Mouse (Mus musculus) limb, embryonic 14.5 days (tissue): ENCODE measurements around the gene Abca8b. TPM values are rescaled to one million over a fixed set of nuclear protein-coding genes. Genes with fewer than 3 reads are reported as not detected.

Experiments used
- ATAC-seq: fragments of 200-750 bp; cut with Nextera tagmentation; 2 replicates; pipeline ENCODE4 v1.8.0; 2017; ENCODE audit warnings: low read depth, moderate number of reproducible peaks, moderate TSS enrichment; ENCODE audit not compliant: low FRiP score
- DNase-seq: peaks from one replicate; pipeline ENCODE4 v3.0.0-alpha.2; 2015; ENCODE audit warnings: low spot score
- H3K27ac ChIP-seq: fragments of 300-500 bp; sonication (generic); replicated peaks from 2 replicates; pipeline ENCODE4 v1.5.1; 2014; ENCODE audit warnings: low read depth, mild to moderate bottlenecking, low read length, moderate library complexity, mixed read lengths
- H3K27me3 ChIP-seq: fragments of 300-500 bp; sonication (generic); 2 replicates; pipeline ENCODE4 v1.6.1; 2014; ENCODE audit warnings: low read length, mixed read lengths; ENCODE audit not compliant: control insufficient read depth, insufficient read depth
- H3K36me3 ChIP-seq: fragments of 300-500 bp; sonication (generic); 2 replicates; pipeline ENCODE4 v1.6.1; 2014; ENCODE audit warnings: mild to moderate bottlenecking, low read length, moderate library complexity, mixed read lengths; ENCODE audit not compliant: control insufficient read depth, insufficient read depth
- H3K4me1 ChIP-seq: fragments of 300-500 bp; sonication (generic); 2 replicates; pipeline ENCODE4 v1.6.1; 2014; ENCODE audit warnings: antibody characterized with exemption, low read length, mixed read lengths; ENCODE audit not compliant: control insufficient read depth, insufficient read depth
- H3K4me2 ChIP-seq: fragments of 300-500 bp; sonication (generic); replicated peaks from 2 replicates; pipeline ENCODE4 v1.6.1; 2014; ENCODE audit warnings: low read depth, mild to moderate bottlenecking, low read length, moderate library complexity; ENCODE audit not compliant: severe bottlenecking
- H3K4me3 ChIP-seq: fragments of 300-500 bp; sonication (generic); replicated peaks from 2 replicates; pipeline ENCODE4 v1.5.1; 2014; ENCODE audit warnings: low read length
- H3K9ac ChIP-seq: fragments of 300-500 bp; sonication (generic); 2 replicates; pipeline ENCODE4 v1.6.1; 2014; ENCODE audit warnings: mild to moderate bottlenecking, low read depth, low read length, moderate library complexity; ENCODE audit not compliant: severe bottlenecking
- H3K9me3 ChIP-seq: fragments of 300-500 bp; sonication (generic); 2 replicates; pipeline ENCODE4 v1.6.1; 2016; ENCODE audit warnings: low read length; ENCODE audit not compliant: control insufficient read depth
- POLR2A ChIP-seq: fragments of 200-500 bp; IDR thresholded peaks from 2 replicates; pipeline ENCODE4 v1.8.0; 2012; ENCODE audit warnings: inconsistent platforms, mild to moderate bottlenecking, moderate library complexity, borderline replicate concordance; ENCODE audit not compliant: insufficient read depth, insufficient read length; ENCODE audit errors: extremely low read depth
- WGBS: fragments of 180-500 bp; shearing (Covaris S2); extraction: QIAGEN DNeasy Blood & Tissue Kit; methylation state at CpG from one replicate; pipeline ENCODE4 v1.1.7; 2014; 5-methylcytosine and 5-hydroxymethylcytosine counted together
- polyA plus RNA-seq, 2 experiments: library from polyadenylated mRNA; depleted of rRNA in 1 of 2; stranded (reverse) in 1 of 2; unstranded in 1 of 2; fragments of >200 nt; fragmentation: Nextera tagmentation in 1 of 2; extraction: Ambion mirVana in 1 of 2; gene quantifications; 2 replicates each; pipeline versions ENCODE4 v1.2.1 to v1.2.3; 2012 to 2014

The Abca8b gene
- polyA plus RNA-seq, 2 experiments = 2.5 to 5.2 TPM

DNA sequence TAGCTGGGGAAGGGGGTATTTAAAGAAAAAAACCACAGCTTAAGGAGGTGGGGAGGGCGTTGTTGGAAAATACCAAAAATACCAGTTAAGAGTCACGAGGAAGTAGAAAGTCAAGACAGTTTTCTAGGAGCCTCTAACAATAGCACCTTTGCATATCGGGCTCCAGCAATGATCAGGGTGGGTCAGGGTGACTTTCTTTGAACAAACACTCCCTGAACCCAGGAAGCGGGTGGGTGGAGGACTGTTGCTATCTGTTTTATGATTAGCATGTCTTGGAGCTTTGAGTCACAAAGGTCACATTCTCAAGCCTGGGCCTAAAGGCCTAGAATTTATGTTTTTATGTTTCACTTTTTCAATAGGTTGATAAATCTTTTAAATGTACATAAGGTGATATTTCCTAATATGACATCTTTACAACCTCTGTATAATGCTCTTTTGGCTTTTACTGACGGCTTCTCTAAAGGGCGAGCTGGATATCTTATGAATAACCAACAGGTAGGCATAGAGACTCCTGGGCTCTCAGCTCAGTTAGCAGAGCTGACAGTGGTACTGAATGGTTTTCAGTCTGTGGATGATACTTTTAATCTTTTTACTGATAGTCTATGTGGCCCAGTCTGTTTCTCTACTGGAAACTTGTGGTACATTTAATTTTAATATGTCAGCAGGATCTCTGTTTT lies 96.7 kb downstream of the Abca8b start:
- ATAC-seq (no peak), DNase-seq (no peak)
- H3K27me3 ChIP-seq = no peaks in the 10 kb centered on the region
- no peak overlapping the region for H3K4me2 ChIP-seq
- no peak for TF ChIP-seq POLR2A
- H3K9ac ChIP-seq = no peak overlapping the region
- H3K27ac ChIP-seq = no peak overlapping the region
- no peaks in the 10 kb centered on the region for H3K36me3 ChIP-seq
- 92% methylated on average over 6 of the region's 6 CpGs for WGBS
- H3K9me3 ChIP-seq = no peaks in the 10 kb centered on the region
- H3K4me3 ChIP-seq = no peak overlapping the region
- H3K4me1 ChIP-seq = peaks cover 14% of the 10 kb centered on the region

DNA sequence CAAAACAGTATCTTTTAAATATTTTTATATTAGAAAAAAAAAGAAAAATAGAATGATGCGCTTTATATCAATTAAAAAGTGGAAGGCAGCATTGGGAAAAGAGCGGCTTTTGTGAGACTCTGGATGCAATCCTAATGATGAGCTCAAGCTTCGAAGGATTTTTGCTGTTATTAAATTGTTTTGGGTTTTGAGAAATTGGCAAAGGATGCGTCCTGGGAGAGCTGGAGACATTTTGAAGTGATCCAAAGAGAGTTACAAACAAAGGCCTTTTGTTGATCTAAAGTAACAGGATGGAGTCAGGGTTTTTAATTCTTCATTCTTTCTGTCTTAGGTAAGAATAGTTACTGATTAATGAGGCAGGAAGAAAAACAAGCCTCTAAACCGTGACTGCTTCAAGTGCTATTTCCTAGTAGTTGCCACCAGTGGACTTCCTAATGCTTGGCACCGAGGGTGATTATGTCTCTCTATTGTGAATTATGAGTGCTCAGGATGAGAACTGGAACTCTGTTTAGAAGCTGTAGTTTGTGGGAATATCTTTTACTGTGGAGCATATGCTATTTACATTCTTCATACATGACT lies 99.6 kb downstream of the Abca8b start:
- WGBS = 62% methylated on average over 6 of the region's 6 CpGs
- H3K9ac ChIP-seq = no peak overlapping the region
- no peaks in the 10 kb centered on the region for H3K36me3 ChIP-seq
- ATAC-seq (no peak), DNase-seq (no peak)
- no peak for TF ChIP-seq POLR2A
- no peaks in the 10 kb centered on the region for H3K9me3 ChIP-seq
- H3K27ac ChIP-seq = 0 out of 2 replicates have a peak overlapping the region, but pooled peaks have one; percentile 33
- H3K4me3 ChIP-seq = no peak overlapping the region
- no peaks in the 10 kb centered on the region for H3K27me3 ChIP-seq
- H3K4me1 ChIP-seq = peaks cover 11% of the 10 kb centered on the region; the same call in 1 of the 2 replicates
- no peak overlapping the region for H3K4me2 ChIP-seq

DNA sequence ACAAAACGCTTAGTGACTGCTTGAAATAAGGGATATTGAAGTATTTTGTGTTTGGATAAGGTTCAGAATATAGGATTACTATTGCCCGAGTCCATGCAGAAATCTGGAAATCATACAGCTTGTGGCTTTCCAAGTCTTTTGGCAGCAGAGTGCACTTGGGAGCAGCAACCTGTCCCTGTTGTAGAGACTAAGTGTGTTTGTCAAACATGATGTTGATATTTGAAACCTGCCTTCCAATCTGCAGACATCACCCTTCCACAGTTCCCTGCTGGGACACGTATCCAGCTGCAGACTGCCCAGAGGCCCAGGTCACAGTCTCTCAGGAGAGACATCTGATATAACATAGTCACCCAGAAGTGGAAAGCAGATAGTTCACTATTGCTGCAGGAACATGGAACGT lies 100.1 kb downstream of the Abca8b start:
- peaks cover 7% of the 10 kb centered on the region; the same call in 1 of the 2 replicates for H3K4me1 ChIP-seq
- no peaks in the 10 kb centered on the region for H3K36me3 ChIP-seq
- H3K4me3 ChIP-seq = no peak overlapping the region
- no peaks in the 10 kb centered on the region for H3K9me3 ChIP-seq
- no peak overlapping the region for H3K9ac ChIP-seq
- DNase-seq (peak; percentile 71), ATAC-seq (peak; percentile 73)
- H3K27me3 ChIP-seq = no peaks in the 10 kb centered on the region
- no peak for TF ChIP-seq POLR2A
- H3K27ac ChIP-seq = peak overlapping the region; percentile 35; the same call in 1 of the 2 replicates
- H3K4me2 ChIP-seq = no peak overlapping the region
- WGBS = 46% methylated on average over 4 of the region's 4 CpGs

DNA sequence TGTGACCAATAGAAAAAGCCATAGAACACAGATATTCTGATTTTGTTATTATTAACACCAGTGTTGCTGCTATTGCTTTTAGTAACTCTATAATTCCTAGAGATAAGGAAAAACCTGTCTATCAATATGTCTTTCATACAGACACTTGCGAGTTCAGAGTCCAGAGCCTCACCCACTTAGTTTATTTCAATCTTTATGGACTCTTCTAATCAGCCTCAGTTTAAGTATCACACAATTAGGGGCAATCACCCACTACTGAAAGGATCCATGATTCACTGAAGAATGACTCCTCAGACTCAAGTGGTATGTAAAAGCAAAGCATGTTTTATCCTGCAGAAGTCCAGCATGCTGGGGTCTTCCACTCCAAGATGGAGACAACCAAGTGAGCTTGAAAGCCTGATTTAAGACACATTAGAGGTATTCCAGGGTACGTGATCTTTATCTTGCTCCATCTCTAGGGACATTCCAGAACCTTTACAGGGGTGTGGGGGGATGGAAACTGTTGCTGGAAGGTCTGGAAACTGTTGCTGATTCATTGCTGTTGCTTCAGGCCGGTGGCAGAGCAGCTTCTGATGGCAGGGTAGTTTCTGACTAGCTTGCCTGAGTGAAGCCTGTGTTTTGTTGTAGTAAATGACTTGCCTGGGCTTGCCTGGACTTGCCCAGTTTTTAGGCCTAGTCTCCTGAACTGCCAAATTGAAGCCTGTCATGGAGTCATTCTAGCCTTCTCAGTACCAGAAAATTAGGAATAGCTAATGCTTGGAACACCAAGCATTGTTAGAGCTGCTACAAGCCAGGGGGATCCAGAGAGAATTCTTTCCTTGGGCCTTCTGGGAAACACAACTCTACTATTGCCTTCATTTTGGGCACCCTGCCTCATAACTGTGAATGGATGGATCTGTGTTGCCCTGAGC lies 101.5 kb downstream of the Abca8b start:
- ATAC-seq (no peak), DNase-seq (no peak)
- no peak overlapping the region for H3K4me2 ChIP-seq
- H3K9ac ChIP-seq = no peak overlapping the region
- no peak for TF ChIP-seq POLR2A
- 64% methylated on average over 3 of the region's 3 CpGs for WGBS
- H3K9me3 ChIP-seq = no peaks in the 10 kb centered on the region
- peaks cover 3% of the 10 kb centered on the region; the same call in 1 of the 2 replicates for H3K4me1 ChIP-seq
- no peak overlapping the region for H3K4me3 ChIP-seq
- no peaks in the 10 kb centered on the region for H3K36me3 ChIP-seq
- H3K27ac ChIP-seq = peak overlapping the region; percentile 14; the same call in 1 of the 2 replicates
- no peaks in the 10 kb centered on the region for H3K27me3 ChIP-seq

DNA sequence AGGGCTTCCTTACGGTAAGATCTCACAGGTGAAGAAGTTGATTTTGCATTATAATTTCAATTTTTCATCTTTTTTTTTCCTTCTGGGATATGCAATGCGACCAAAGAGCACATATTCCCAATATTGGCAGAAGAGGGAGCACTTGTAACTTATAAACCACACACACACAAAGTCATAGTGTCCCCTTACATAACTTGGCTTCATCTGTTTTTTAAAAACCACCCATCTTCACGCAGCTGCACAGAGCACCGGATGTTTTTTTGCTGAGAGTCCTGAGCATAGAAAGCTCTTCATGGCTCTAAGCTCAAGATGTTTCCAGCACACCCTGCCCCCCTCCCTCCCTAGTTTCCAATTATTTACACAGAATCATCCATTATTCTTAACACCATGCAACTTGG lies 103.7 kb downstream of the Abca8b start:
- Histone ChIP-seq H3K4me1 (peaks cover 3% of the 10 kb centered on the region; the same call in 1 of the 2 replicates), H3K4me3 (no peak overlapping the region), H3K9me3 (no peaks in the 10 kb centered on the region), H3K36me3 (no peaks in the 10 kb centered on the region), H3K9ac (no peak overlapping the region), H3K4me2 (no peak overlapping the region), H3K27me3 (no peaks in the 10 kb centered on the region), H3K27ac (no peak overlapping the region)
- ATAC-seq = 0 out of 2 replicates have a peak, but pooled peaks have one; percentile 42
- peak; percentile 69 for DNase-seq
- TF ChIP-seq POLR2A = no peak
- WGBS = 64% methylated on average over 4 of the region's 4 CpGs
